Mouse (Mus musculus): ENCODE results near the gene Nudt1.

Nudt1 gene

DNA sequence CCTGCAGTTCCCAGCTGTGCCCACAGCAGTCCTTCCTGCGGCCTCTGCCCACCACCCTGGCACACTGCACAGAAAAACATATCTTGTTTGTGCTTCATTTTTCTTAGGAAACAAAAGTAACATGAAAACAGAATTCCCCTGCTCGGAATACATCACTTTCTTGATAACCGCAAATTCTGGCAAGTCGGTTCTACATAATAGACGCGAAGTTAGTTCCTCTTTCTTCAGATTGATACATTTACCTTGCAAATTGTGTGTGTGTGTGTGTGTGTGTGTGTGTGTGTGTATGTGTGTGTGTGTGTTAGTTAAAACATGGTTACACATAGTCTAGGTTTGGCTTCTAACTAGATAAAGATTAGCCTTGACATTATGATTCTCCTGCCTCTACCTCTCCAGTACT lies 61.2 kb downstream of the Nudt1 start:
- no peak for DNase-seq (ENCODE audit: low spot score in 2 of 2)

DNA sequence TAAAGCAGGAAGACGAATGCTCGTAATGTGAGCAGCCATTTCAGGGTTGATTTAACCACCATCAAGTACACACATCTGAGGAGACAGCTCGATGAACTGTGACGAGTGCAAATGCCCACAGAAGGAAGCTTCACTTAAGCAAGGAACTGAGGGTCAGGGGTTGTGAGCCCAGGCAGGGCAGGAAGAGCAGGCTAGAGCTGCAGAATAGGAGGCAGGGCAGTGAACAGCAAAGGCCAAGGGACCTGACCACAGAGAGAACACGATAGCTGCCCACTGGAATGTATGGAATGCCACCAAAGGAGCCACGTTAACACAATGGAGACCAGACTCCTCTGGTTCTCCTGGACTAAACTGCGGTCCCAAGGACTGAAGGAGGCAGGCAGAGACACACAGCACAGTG lies 62.1 kb downstream of the Nudt1 start:
- DNase-seq (ENCODE audit: low spot score in 2 of 2), result no peak

DNA sequence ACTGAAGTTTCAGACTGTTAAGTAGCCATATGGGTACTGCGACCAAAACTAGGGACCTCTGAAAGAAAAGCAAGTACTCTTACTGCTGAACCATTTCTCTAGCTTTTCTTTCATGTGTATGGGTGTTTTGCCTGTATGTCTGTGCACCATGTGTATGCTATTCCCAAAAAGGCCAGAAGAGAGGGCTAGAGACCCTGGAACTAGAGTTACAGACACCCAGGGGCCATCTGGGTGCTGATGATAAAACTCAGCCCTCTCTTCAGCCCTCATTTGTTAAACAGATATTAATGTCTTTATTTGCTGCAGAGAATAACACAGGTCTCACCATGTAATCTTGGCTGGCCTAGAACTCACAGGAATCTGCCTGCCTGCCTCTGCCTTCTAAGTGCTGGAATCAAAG lies 63.0 kb downstream of the Nudt1 start:
- DNase-seq (ENCODE audit: low spot score in 2 of 2), result no peak

DNA sequence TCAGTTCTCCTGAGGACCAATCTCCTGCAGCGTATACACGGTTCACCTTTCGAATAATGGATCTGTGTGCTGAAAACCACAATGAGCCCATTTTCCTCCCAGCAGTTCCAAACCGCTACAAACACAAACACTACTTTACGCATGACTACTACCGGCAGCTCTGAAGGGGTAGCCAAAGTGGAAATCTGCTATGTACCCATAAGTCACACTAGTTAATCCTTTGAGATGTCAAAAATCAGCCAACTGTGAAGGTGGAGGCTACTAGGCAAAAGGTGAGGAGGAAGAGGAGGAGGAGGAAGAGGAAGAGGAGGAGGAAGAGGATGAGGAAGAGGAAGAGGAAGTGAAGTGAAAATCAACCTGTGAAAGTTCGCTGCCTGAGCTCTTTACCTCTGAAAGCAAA lies 65.8 kb downstream of the Nudt1 start:
- no peak for DNase-seq (ENCODE audit: low spot score in 2 of 2)
